Mouse (Mus musculus): ENCODE measurements at regions not wholly inside any gene's neighbourhood (a gene's known extent, or its start where the extent isn't known, plus 50 kb on each side); places are given as distances from the start of the nearest gene placed in this dataset.

DNA sequence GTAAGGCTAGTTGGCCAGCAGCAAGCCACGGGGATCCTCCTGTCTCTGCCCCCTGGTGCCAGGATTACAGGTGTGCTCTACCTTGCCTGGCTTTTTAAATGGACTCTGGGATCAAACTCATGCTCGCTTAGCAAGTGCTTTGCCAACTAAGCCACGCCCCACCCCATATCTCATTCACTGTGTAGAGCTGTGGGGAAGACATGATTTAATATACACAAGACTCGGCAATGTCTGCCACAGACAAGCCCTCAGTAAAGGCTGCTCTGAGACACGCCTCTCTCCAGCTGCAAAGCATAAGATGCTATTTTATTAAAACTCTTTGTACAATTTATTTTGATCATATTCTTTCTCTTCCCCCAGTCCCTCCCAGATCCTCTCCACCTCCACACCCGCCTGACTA lies 104.9 kb upstream of the Tpm1 start:
- Histone ChIP-seq H3K36me3 (ENCODE audit: control insufficient read depth, insufficient read depth, low read length) (no peaks in the 10 kb centered on the region), H3K4me1 (ENCODE audit: control insufficient read depth, insufficient read depth, low read length) (peaks cover 10% of the 10 kb centered on the region), H3K4me2 (replicated peaks; ENCODE audit: low read depth, low read length, severe bottlenecking) (no peak overlapping the region), H3K27ac (replicated peaks; ENCODE audit: low read depth, low read length) (no peak overlapping the region), H3K27me3 (ENCODE audit: control insufficient read depth, insufficient read depth, low read length) (no peaks in the 10 kb centered on the region), H3K9me3 (ENCODE audit: control insufficient read depth, low read length) (no peaks in the 10 kb centered on the region), H3K9ac (ENCODE audit: low read depth, low read length, severe bottlenecking) (no peak overlapping the region), H3K4me3 (replicated peaks; ENCODE audit: low read length) (no peak overlapping the region)
- no peak for ATAC-seq (ENCODE audit: low FRiP score, low read depth)
- TF ChIP-seq POLR2A (IDR thresholded peaks at IDR 0.05; ENCODE audit: borderline replicate concordance, extremely low read depth, insufficient read depth, insufficient read length): no peak
- 71% methylated on average over 6 of the region's 6 CpGs for WGBS
- DNase-seq (ENCODE audit: low spot score): peak; percentile 44

DNA sequence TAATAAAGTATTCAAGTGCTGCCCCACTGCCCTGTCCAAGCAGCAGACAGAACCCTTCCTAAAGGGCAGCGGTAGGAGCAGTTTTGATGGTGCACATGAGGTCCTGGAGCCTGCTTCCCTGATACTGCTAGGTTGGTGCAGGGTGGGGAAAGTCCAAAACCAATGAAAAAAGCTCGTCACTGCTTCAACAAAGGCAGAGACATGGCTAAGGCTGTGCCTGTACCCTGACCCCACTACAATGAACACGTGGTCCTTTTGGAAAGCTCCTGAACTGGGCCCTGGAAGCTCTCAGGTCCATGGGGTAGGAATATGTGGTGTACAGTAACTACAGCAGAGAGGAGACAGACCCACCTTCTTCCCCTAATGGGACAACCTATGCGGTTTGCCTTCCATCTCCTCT lies 104.1 kb upstream of the Tpm1 start:
- ATAC-seq (ENCODE audit: low FRiP score, low read depth) (no peak), DNase-seq (ENCODE audit: low spot score) (no peak)
- Histone ChIP-seq H3K36me3 (ENCODE audit: control insufficient read depth, insufficient read depth, low read length) (no peaks in the 10 kb centered on the region), H3K9me3 (ENCODE audit: control insufficient read depth, low read length) (no peaks in the 10 kb centered on the region), H3K4me1 (ENCODE audit: control insufficient read depth, insufficient read depth, low read length) (peaks cover 10% of the 10 kb centered on the region), H3K4me3 (replicated peaks; ENCODE audit: low read length) (no peak overlapping the region), H3K27me3 (ENCODE audit: control insufficient read depth, insufficient read depth, low read length) (no peaks in the 10 kb centered on the region), H3K9ac (ENCODE audit: low read depth, low read length, severe bottlenecking) (no peak overlapping the region), H3K4me2 (replicated peaks; ENCODE audit: low read depth, low read length, severe bottlenecking) (no peak overlapping the region), H3K27ac (replicated peaks; ENCODE audit: low read depth, low read length) (no peak overlapping the region)
- no peak for TF ChIP-seq POLR2A (IDR thresholded peaks at IDR 0.05; ENCODE audit: borderline replicate concordance, extremely low read depth, insufficient read depth, insufficient read length)
- 74% methylated on average over 4 of the region's 4 CpGs for WGBS

DNA sequence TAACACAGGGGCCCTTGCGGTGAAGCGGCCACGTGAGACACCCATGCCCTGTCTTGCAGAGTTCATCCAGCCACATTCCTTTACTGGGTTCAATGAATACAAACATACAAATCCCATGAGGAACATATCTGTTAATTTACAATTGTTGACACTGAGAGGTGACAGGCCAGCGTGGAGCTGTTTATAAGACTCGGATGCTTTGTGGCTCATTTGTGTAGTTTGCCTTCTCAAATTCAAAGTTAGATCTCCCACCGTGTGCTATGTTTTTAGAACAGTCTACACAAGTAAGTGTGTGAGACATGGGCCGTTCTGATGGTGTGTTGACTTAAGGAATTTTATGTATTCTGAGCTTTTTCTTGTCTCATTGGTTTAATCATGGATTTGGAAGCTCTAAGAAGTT lies 98.5 kb upstream of the Tpm1 start:
- Histone ChIP-seq H3K4me1 (ENCODE audit: control insufficient read depth, insufficient read depth, low read length) (0 out of 2 replicates have a peak, but pooled peaks cover 1% of the 10 kb centered on the region), H3K4me2 (replicated peaks; ENCODE audit: low read depth, low read length, severe bottlenecking) (no peak overlapping the region), H3K9me3 (ENCODE audit: control insufficient read depth, low read length) (no peaks in the 10 kb centered on the region), H3K27me3 (ENCODE audit: control insufficient read depth, insufficient read depth, low read length) (no peaks in the 10 kb centered on the region), H3K27ac (replicated peaks; ENCODE audit: low read depth, low read length) (no peak overlapping the region), H3K4me3 (replicated peaks; ENCODE audit: low read length) (no peak overlapping the region), H3K36me3 (ENCODE audit: control insufficient read depth, insufficient read depth, low read length) (no peaks in the 10 kb centered on the region), H3K9ac (ENCODE audit: low read depth, low read length, severe bottlenecking) (no peak overlapping the region)
- no peak for TF ChIP-seq POLR2A (IDR thresholded peaks at IDR 0.05; ENCODE audit: borderline replicate concordance, extremely low read depth, insufficient read depth, insufficient read length)
- WGBS: 71% methylated on average over 7 of the region's 7 CpGs
- no peak for DNase-seq (ENCODE audit: low spot score)
- no peak for ATAC-seq (ENCODE audit: low FRiP score, low read depth)

DNA sequence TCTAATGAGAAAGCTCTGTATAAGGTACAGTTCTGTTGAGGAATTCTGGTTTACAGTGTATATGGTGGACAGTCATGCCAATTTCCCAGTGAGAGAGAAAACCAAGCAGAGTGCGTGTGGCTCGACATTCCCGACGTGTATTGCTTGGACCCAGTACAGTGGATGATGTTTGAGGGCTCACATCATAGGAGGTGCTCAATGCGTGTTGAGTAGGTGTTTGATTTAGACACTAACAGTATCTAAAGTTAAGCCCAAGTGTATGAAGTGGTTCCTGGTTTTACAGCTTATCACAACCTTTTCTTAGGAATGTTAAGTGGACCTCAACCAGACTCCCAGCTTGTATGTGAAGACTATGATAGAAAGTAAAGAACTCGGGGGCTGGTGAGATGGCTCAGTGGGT lies 96.2 kb upstream of the Tpm1 start:
- no peaks in the 10 kb centered on the region for H3K27me3 ChIP-seq (ENCODE audit: control insufficient read depth, insufficient read depth, low read length)
- 0 out of 2 replicates have a peak, but pooled peaks cover under 1% of the 10 kb centered on the region for H3K4me1 ChIP-seq (ENCODE audit: control insufficient read depth, insufficient read depth, low read length)
- H3K4me2 ChIP-seq (replicated peaks; ENCODE audit: low read depth, low read length, severe bottlenecking): no peak overlapping the region
- no peaks in the 10 kb centered on the region for H3K9me3 ChIP-seq (ENCODE audit: control insufficient read depth, low read length)
- no peaks in the 10 kb centered on the region for H3K36me3 ChIP-seq (ENCODE audit: control insufficient read depth, insufficient read depth, low read length)
- no peak overlapping the region for H3K4me3 ChIP-seq (replicated peaks; ENCODE audit: low read length)
- H3K9ac ChIP-seq (ENCODE audit: low read depth, low read length, severe bottlenecking): no peak overlapping the region
- no peak overlapping the region for H3K27ac ChIP-seq (replicated peaks; ENCODE audit: low read depth, low read length)
- 90% methylated on average over 6 of the region's 6 CpGs for WGBS
- DNase-seq (ENCODE audit: low spot score): no peak
- ATAC-seq (ENCODE audit: low FRiP score, low read depth): no peak
- TF ChIP-seq POLR2A (IDR thresholded peaks at IDR 0.05; ENCODE audit: borderline replicate concordance, extremely low read depth, insufficient read depth, insufficient read length): no peak

DNA sequence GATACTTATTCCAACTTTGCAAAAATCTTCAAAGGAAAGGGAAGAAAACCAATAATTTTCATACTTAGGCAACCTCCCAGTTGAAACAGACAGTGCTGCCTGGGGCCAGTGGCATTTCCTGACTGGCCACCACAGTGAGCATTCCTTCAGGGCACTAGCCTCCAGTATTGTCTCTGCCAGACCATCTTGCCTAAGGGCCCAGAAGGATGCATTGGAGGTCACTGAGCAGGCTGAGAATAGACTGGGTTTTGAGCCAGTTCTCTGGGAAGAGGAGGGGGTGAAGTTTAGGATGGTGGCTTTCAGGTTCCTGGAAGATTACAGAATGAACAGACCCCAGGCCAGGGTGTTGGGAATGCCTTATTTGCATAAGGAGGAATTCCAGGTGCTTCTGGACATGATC lies 95.3 kb upstream of the Tpm1 start:
- TF ChIP-seq POLR2A (IDR thresholded peaks at IDR 0.05; ENCODE audit: borderline replicate concordance, extremely low read depth, insufficient read depth, insufficient read length): no peak
- Histone ChIP-seq H3K4me2 (replicated peaks; ENCODE audit: low read depth, low read length, severe bottlenecking) (no peak overlapping the region), H3K4me3 (replicated peaks; ENCODE audit: low read length) (no peak overlapping the region), H3K9ac (ENCODE audit: low read depth, low read length, severe bottlenecking) (no peak overlapping the region), H3K27ac (replicated peaks; ENCODE audit: low read depth, low read length) (no peak overlapping the region), H3K36me3 (ENCODE audit: control insufficient read depth, insufficient read depth, low read length) (no peaks in the 10 kb centered on the region), H3K4me1 (ENCODE audit: control insufficient read depth, insufficient read depth, low read length) (0 out of 2 replicates have a peak, but pooled peaks cover 3% of the 10 kb centered on the region), H3K27me3 (ENCODE audit: control insufficient read depth, insufficient read depth, low read length) (no peaks in the 10 kb centered on the region), H3K9me3 (ENCODE audit: control insufficient read depth, low read length) (no peaks in the 10 kb centered on the region)
- DNase-seq (ENCODE audit: low spot score): no peak
- no peak for ATAC-seq (ENCODE audit: low FRiP score, low read depth)

DNA sequence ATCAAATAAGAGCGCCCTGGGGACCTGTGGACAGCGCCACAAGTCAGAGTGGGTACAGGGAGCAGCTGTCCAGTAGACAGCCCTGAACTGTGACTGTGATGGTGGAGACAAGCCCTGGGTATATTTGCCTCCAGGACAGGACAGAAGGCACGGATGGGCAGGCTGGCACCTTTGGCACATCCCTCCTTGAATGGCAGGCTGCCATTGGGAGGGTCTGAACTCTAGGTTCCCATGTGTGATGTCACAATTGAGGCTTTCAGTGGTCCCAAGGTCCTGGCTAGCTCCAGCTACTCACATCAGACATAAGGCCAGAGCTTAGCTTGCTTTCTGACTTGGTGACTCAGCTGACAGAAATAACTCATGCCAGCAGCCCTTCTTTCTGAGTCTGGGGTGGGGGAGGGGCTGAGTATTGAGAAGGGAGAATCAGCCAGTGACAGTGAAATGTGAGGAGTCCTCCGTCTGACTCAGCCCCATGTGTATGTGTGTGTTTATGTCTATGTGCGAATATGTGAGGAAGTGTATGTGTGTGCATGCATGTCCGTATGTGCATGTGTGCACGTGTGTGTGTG lies 91.2 kb upstream of the Tpm1 start:
- H3K27me3 ChIP-seq (ENCODE audit: control insufficient read depth, insufficient read depth, low read length): no peaks in the 10 kb centered on the region
- H3K9ac ChIP-seq (ENCODE audit: low read depth, low read length, severe bottlenecking): no peak overlapping the region
- H3K4me2 ChIP-seq (replicated peaks; ENCODE audit: low read depth, low read length, severe bottlenecking): no peak overlapping the region
- 69% methylated on average over 7 of the region's 7 CpGs for WGBS
- DNase-seq (ENCODE audit: low spot score) (peak; percentile 28), ATAC-seq (ENCODE audit: low FRiP score, low read depth) (no peak)
- H3K27ac ChIP-seq (replicated peaks; ENCODE audit: low read depth, low read length): no peak overlapping the region
- H3K9me3 ChIP-seq (ENCODE audit: control insufficient read depth, low read length): no peaks in the 10 kb centered on the region
- H3K4me3 ChIP-seq (replicated peaks; ENCODE audit: low read length): no peak overlapping the region
- no peaks in the 10 kb centered on the region for H3K36me3 ChIP-seq (ENCODE audit: control insufficient read depth, insufficient read depth, low read length)
- TF ChIP-seq POLR2A (IDR thresholded peaks at IDR 0.05; ENCODE audit: borderline replicate concordance, extremely low read depth, insufficient read depth, insufficient read length): no peak
- H3K4me1 ChIP-seq (ENCODE audit: control insufficient read depth, insufficient read depth, low read length): peaks cover 20% of the 10 kb centered on the region

Measured in limb, embryonic 14.5 days (tissue).